Mouse (Mus musculus): ENCODE data around the gene AC131692.1. TPM values are rescaled to one million over a fixed set of nuclear protein-coding genes. Genes with fewer than 3 reads are reported as not detected.

Gene AC131692.1
- polyA plus RNA-seq, 2 experiments from 2014 or later, result not detected

Other genes starting within 250 kb of the AC131692.1 start
- gene Frmd8, start 219.1 kb upstream of the AC131692.1 start, polyA plus RNA-seq (2017; shearing (Covaris generic)), result 100 to 1,000 TPM; 201 to 224 TPM
- 10 to 100 TPM; 46.6 to 48.9 TPM for gene Slc25a45, start 216.6 kb upstream of the AC131692.1 start, polyA plus RNA-seq (2017; shearing (Covaris generic))
- gene Tigd3, start 200.3 kb upstream of the AC131692.1 start, polyA plus RNA-seq (2017; shearing (Covaris generic)), result 1 to 10 TPM in 1 of 2 experiments, under 1 TPM in 1; 0.20 to 1.5 TPM
- gene Dpf2, start 181.4 kb upstream of the AC131692.1 start, polyA plus RNA-seq (2017; shearing (Covaris generic)), result 100 to 1,000 TPM; 135 to 158 TPM
- under 1 TPM; 0.06 to 0.79 TPM for gene Cdc42ep2, start 169.6 kb upstream of the AC131692.1 start, polyA plus RNA-seq (2017; shearing (Covaris generic))
- 10 to 100 TPM; 47.2 to 52.6 TPM for gene Pola2, start 130.2 kb upstream of the AC131692.1 start, polyA plus RNA-seq (2017; shearing (Covaris generic))
- under 1 TPM in 1 of 2 experiments, not detected in 1; 0.12 TPM for gene Slc22a20, start 108.3 kb upstream of the AC131692.1 start, polyA plus RNA-seq (2017; shearing (Covaris generic))
- gene Capn1, start 78.5 kb upstream of the AC131692.1 start, polyA plus RNA-seq (2017; shearing (Covaris generic)), result 10 to 100 TPM; 64.7 to 92.5 TPM
- gene Syvn1, start 47.8 kb upstream of the AC131692.1 start, polyA plus RNA-seq (2017; shearing (Covaris generic)), result 10 to 100 TPM; 32.0 to 43.8 TPM
- 10 to 100 TPM; 45.2 to 50.7 TPM for gene Mrpl49, start 36.6 kb upstream of the AC131692.1 start, polyA plus RNA-seq (2017; shearing (Covaris generic))
- 1,000 to 10,000 TPM in 1 of 2 experiments, 100 to 1,000 TPM in 1; 813 to 1,285 TPM for gene Fau, start 36.6 kb upstream of the AC131692.1 start, polyA plus RNA-seq (2017; shearing (Covaris generic))
- gene Znhit2, start 33.2 kb upstream of the AC131692.1 start, polyA plus RNA-seq (2017; shearing (Covaris generic)), result 10 to 100 TPM; 32.8 to 52.1 TPM
- gene Tm7sf2, start 26.0 kb upstream of the AC131692.1 start, polyA plus RNA-seq (2017; shearing (Covaris generic)), result 10 to 100 TPM; 11.1 to 11.2 TPM
- gene Vps51, start 17.2 kb upstream of the AC131692.1 start, polyA plus RNA-seq (2017; shearing (Covaris generic)), result 10 to 100 TPM; 70.2 to 73.2 TPM
- gene Tmem262, start 14.4 kb upstream of the AC131692.1 start, polyA plus RNA-seq (2017; shearing (Covaris generic)), result under 1 TPM; 0.31 to 0.42 TPM
- 1 to 10 TPM in 1 of 2 experiments, under 1 TPM in 1; 0.45 to 1.5 TPM for gene Gm28374, start 12.2 kb upstream of the AC131692.1 start, polyA plus RNA-seq (2017; shearing (Covaris generic))
- 10 to 100 TPM; 44.0 to 47.3 TPM for gene Zfpl1, start 9.5 kb upstream of the AC131692.1 start, polyA plus RNA-seq (2017; shearing (Covaris generic))
- gene Cdca5, start 9.4 kb upstream of the AC131692.1 start, polyA plus RNA-seq (2017; shearing (Covaris generic)), result 10 to 100 TPM in 1 of 2 experiments, 1 to 10 TPM in 1; 9.4 to 10.0 TPM
- under 1 TPM in 1 of 2 experiments, not detected in 1; 0.18 TPM for gene Naaladl1, start 11.4 kb downstream of the AC131692.1 start, polyA plus RNA-seq (2017; shearing (Covaris generic))
- 10 to 100 TPM; 13.8 to 33.6 TPM for gene Sac3d1, start 24.2 kb downstream of the AC131692.1 start, polyA plus RNA-seq (2017; shearing (Covaris generic))
- gene Snx15, start 33.9 kb downstream of the AC131692.1 start, polyA plus RNA-seq (2017; shearing (Covaris generic)), result 10 to 100 TPM; 30.2 to 35.6 TPM
- gene Batf2, start 46.6 kb downstream of the AC131692.1 start, polyA plus RNA-seq (2017; shearing (Covaris generic)), result under 1 TPM in 1 of 2 experiments, not detected in 1; 0.75 TPM
- 10 to 100 TPM; 14.8 to 26.8 TPM for gene Arl2, start 47.1 kb downstream of the AC131692.1 start, polyA plus RNA-seq (2017; shearing (Covaris generic))
- not detected for gene Majin, start 90.0 kb downstream of the AC131692.1 start, polyA plus RNA-seq (2017; shearing (Covaris generic))
- gene Gpha2, start 132.0 kb downstream of the AC131692.1 start, polyA plus RNA-seq (2017; shearing (Covaris generic)), result not detected
- 10 to 100 TPM; 11.2 to 16.8 TPM for gene Ppp2r5b, start 141.5 kb downstream of the AC131692.1 start, polyA plus RNA-seq (2017; shearing (Covaris generic))
- gene Atg2a, start 147.2 kb downstream of the AC131692.1 start, polyA plus RNA-seq (2017; shearing (Covaris generic)), result 10 to 100 TPM; 13.3 to 32.4 TPM
- 10 to 100 TPM; 34.9 to 43.9 TPM for gene Ehd1, start 182.3 kb downstream of the AC131692.1 start, polyA plus RNA-seq (2017; shearing (Covaris generic))
- under 1 TPM; 0.20 to 0.64 TPM for gene Cdc42bpg, start 212.0 kb downstream of the AC131692.1 start, polyA plus RNA-seq (2017; shearing (Covaris generic))
- gene Men1, start 240.6 kb downstream of the AC131692.1 start, polyA plus RNA-seq (2017; shearing (Covaris generic)), result 10 to 100 TPM; 33.5 to 46.0 TPM
- gene Map4k2, start 246.7 kb downstream of the AC131692.1 start, polyA plus RNA-seq (2017; shearing (Covaris generic)), result 100 to 1,000 TPM; 151 to 161 TPM

Measured in activated CD4-positive, CD25-positive, alpha-beta regulatory T cell (primary cell).